Mouse (Mus musculus) adrenal gland, postnatal 36 days (tissue): Measurements from ENCODE around the gene Capn7. TPM values are rescaled to one million over a fixed set of nuclear protein-coding genes. Genes with fewer than 3 reads are reported as not detected.

Experiments used
- DNase-seq, 2 experiments: peaks; one replicate each; pipeline ENCODE4 v3.0.0; 2021; ENCODE audit warnings: mixed read lengths in 1 of 2
- total RNA-seq, 2 experiments: library from RNA; stranded (reverse); gene quantifications; 2 replicates each; pipeline ENCODE4 v1.2.3; 2021

The Capn7 gene
- total RNA-seq, 2 experiments from 2014 or later: 43.5 to 45.0 TPM

DNA sequence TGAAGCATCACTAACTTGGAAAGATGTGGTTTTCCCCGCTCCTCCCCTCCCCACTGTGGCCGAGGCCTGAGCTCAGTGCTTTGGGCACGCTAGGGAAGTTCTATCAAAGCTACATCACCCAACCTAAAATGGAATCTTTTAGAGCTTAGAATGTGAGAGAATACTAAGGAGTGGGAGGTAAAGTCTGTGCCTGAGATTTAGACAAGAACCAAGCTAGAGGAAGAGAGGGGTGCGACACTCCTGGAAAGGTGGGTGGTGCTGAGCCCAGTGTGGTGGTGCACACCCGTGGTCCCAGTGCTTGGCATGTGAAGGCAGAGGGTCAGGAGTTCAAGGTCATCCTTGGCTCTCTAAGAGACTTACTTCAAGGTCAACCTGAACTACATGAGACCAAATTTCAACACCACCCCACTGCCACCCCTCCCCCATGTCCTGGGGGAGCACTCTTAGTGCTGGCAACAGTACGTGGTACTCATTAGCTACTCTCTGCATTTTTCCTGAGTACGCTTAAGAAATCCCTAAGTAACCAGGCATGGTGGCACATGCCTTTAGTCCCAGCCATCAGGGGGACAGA lies 59.3 kb downstream of the Capn7 start:
- DNase-seq: peak in 1 of 2 experiments; percentile 58

DNA sequence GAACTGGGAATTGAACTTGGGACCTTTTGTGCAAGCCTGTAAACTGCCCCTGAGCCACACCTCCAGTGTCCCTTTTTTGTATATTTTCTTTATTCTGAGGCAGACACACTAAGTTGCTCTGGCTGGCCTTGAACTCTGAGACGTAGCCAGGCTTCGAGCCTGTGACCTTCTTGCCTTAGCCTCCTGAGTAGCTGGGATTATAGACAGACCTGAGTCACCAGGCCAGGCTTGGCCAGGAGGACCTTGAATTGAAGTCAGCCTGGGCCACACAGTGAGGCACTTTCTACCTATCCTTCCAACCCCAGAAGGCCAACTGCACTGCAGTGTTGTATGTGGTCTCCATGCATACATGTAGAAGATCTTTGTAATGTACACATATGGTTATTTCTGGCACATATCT lies 60.0 kb downstream of the Capn7 start:
- DNase-seq: peak; percentile 58 to 72

DNA sequence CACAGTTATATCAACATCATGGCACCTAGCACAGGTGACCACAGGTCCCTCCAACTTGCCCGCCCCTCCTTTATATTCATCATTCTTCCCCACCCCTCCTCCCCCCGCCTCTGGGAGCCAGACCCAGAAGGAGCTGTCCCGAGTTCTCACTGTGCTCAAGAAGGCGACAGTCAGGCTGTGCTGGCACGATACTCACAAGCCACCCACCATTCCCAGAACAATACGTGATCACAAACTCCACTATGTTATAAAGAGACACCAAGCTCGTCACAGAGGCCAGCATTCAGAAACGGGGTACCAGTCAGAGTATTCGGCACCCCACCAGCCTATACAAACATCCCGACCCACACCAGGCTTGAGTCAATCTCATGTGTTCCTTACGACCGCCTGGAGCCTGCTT lies 60.9 kb downstream of the Capn7 start:
- no peak for DNase-seq

DNA sequence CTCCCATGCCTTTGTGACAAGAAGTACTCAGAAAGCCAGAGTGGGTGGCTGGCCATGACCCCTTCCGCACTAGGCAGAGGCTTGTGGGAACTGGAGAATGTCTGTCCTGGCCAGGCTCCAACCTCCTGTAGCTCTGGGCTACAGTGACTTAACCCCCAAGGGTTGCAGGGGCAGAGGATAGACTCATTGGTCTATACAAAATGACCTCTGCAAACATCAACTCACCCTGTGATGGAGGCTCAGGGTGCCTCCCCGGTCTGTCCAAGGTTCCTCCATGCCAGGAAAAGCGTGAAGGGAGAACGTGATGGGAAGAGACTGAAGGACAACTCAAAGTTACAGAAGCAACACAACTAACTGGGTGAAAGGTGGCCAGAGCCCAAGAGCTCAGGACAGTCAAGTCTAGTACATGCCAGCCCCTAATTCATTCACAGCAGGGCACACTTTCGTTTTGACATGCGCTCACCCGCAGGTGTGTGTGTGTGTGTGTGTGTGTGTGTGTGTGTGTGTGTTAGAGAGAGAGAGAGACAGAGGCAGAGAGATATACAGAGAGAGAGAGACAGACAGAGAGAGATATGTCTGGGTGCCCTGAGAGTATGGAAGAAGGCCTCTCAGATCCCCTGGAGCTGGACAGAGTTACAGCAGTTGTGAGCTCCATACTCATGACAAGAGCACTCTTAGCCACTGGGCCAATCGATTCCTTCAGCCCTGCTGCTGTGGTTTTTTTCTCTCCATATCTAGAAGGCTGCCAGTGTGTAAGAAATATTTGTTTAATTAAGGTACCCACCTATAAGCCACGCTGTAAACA lies 61.6 kb downstream of the Capn7 start:
- DNase-seq: peak; percentile 81

DNA sequence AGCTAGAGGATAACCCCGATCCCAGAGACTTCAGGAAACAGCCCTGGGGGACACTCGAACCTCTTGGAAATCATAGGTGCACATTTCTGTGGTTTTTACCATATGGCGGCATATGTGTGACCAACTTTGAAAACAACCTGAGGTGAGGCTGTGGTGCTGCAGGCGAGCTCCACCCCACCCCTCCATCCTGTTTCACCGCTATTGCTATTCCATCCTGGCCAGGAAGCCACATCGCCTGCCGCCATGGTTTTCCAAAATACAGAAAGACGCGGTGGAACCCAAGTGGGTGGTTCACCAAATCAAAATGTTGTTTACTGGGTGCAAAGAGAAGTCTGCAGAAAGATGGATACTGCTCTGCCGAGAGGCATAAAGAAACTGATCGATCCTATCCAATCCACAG lies 62.4 kb downstream of the Capn7 start:
- DNase-seq: no peak

DNA sequence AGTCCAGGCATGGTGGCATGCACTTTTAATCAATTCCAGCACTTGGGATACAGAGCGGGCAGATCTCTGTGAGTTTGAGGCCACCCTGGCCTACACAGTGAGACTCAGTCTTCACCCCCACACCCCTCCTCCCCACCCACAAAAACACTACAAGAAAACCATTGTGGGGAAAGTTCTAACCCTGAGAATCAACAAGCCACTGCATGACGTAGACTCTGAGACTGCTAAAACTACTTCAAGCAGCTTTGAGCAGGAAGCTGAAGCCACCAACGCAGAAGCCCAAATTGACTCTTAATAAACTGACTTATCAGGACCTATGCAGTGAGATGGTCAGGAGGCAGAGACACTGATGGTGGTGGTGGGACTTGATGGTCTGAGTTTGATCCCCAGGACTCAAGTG lies 62.8 kb downstream of the Capn7 start:
- no peak for DNase-seq

DNA sequence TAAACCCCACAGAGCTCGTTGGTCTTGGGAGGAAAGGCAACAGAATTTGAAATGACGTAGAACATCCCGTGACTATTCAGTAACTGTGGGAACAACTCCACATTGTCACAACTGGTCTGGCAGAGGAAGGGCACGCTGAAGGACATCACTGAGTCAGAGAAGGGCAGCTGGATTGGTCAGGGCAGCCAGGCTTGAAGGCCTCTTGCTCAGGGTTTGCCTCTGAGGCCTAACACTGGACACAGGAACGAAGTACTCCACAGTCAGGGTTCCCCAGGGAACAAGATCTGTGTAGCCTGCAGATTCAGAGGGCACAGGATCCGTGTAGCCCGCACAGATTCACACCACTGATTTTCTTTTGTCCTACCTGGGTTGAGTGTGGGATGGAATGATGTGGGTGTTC lies 63.8 kb downstream of the Capn7 start:
- peak; percentile 79 to 84 for DNase-seq

DNA sequence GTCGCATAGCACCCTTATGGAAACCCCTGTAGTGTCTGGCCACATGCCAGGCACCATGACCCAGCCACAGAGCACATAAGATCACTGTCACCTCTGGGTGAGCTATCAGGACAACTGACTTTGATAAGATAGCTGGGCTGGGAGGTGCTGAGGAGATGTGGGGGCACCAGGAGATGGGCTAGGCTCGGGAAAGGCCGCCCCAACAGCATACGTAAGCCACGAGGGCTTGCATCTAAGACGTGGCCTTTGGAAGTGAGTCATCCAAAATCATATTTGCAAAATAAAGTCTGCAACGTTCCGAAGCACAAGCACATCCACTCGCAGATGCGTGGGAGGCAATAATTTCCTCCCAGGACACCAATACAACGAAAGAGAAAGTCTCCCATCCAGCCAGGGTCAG lies 64.5 kb downstream of the Capn7 start:
- DNase-seq: peak; percentile 61 to 65

DNA sequence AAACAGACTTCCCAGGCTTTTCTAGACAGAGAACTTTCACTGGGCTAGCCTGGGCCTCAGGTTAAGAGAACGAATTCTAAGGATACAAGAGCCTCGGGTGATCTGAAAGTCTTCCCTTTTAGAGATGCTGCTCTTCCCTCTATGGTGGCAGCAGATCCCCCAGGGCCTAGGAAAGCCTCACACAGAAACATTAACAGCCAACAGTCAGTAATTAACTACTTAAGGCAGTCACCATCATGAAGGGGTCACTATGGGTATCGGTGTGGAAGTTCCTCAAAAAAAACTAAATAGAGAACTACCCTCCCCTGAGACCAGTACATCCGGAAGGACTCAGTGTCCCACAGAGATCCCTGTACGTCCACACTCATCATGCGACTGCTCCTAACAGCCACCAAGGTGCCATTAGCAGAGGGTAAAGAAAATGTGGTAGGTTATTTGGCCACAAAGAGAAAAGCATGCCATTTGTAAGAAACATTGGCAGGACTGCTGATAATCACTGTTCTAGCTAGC lies 65.5 kb downstream of the Capn7 start:
- no peak for DNase-seq

DNA sequence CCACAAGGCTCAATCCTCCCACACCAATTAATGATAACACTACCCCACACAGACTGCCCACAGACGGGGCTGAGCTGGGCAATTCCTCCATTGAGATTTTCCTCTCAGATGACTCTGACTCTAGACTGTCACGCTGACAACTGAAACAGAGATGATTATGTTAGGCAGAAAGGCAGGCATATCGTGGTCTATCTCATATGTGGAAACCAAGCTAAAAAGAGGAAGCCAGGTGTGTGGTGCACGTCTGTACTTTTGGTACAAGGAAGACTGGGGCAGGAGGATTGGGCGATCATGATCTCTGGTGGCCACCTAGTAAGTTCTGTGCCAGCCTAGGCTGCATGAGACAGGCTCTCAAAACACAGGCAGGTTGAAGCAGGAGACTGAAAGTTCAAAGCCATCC lies 66.3 kb downstream of the Capn7 start:
- no peak for DNase-seq

DNA sequence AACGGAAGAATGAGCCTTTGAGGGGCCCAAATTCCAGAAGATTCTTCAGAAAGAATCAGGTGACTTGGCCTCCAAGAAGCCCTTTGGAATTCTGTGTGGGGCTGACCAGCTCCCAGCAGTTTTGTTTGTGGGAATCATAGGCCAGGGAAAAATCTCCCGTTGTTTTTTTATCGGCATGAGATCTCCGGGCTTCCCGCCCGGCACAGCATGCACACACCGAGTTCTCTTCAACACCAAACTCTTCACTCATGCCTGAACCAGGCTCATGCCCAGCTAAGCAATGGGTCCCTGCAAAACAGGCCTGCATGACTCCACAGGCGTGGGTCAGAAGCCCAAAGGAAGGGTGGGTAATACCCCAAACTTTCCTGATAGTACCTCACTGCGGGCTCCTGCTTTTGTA lies 67.1 kb downstream of the Capn7 start:
- DNase-seq: no peak

DNA sequence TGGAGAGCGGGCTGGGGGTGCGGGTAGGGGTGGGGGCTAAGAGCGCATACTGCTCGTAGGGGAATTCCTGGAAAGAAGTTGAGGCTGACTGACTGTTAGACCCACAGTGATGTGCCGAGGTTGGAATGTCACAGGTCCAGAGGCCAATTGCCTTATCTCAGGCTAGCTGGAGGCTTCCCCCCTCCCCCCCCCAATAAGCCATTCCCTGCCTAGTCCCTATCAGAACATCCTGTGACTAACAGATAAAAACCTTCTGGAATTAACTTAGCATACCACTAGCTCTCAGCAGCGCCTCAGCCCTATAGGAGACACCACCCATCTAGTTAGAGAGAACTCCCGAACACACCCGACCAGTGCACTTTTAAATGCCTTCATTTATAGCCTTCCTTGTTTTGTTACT lies 67.6 kb downstream of the Capn7 start:
- no peak for DNase-seq

DNA sequence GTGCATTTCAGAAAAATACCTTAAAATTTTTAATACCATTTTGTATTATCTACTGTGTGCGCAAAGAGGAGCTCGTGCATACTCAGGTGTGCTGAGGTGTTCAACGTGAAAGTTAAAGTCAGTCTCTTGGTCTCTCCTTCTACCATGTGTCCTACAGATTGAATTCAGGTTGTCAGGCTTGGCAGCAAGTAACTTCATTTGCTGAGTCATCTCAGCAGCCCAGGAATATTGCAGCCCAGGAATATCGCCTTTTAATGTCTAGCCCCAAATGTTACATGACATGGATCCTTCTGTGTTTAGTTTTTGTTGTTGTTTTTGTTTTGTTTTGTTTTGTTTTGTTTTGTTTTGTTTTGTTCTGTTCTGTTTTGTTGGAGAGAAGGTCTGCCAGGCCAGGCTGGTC lies 68.2 kb downstream of the Capn7 start:
- DNase-seq: no peak

DNA sequence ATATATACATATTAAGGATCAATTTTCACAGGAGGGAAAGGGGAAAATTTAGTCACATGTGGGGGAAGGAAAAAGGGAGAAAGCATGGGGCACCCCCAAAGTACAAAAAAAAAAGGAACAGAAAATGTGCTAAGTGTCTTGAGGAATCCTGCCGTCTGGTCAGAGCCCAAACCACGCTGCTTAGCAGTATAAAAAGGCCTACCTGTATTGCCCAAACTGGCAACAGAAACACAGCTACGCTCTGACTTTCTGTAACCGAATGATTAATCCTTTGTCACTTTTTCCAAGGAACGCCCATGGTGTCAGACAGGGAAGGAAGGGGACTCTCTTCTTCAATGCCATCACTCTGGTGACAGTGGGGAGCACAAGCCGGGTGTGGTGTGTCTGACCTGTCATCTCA lies 69.2 kb downstream of the Capn7 start:
- DNase-seq: no peak

DNA sequence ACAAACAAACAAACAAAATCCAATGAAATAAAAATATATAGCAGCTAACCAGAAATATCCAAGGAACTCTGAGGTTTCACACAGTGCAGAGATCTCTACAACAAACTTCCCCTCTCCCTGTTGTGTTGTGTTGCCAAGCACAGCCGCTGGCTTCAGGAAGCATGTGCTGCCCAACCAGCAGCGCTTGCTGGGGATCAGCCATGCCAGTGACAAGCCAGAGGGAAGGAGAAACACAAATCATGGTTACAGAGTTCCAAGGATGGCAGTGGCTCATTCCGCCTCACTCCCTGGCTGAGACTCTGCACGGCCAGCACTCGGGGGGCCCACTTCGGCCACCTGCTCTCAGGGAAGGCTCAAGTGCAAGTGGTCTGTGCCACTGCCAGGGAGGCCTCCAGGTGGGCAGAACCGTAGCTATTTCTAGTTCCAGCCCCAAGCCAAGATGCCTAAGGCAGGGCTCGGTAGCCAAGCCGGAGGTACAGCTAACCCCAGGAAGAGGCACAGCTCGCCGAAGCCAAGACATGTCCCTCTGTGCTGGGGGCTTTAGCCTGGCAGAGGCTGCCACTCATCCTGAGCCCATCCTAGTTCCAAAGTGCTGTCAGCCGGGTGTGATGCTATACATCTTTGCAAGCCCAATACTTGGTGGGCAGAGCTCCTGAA lies 69.8 kb downstream of the Capn7 start:
- DNase-seq: no peak

DNA sequence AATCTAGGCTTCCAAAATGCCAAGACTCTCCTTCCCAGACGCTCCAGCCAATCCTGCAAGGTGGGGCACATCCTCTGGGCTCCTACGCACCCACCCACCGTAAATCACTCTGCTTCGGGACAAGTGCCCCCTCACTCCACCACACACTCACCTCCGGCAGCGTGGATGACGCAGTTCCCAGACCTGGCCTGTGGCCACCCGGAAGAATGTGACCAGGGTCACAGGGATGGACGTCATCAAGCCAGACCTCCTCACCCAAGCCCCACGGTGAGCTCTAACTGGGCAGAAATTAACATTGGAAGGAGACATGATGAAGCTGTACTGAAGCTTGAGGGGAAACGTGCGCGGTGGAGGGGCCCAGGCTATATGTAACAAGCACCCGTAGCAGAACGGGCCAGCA lies 70.8 kb downstream of the Capn7 start:
- peak; percentile 80 to 87 for DNase-seq

DNA sequence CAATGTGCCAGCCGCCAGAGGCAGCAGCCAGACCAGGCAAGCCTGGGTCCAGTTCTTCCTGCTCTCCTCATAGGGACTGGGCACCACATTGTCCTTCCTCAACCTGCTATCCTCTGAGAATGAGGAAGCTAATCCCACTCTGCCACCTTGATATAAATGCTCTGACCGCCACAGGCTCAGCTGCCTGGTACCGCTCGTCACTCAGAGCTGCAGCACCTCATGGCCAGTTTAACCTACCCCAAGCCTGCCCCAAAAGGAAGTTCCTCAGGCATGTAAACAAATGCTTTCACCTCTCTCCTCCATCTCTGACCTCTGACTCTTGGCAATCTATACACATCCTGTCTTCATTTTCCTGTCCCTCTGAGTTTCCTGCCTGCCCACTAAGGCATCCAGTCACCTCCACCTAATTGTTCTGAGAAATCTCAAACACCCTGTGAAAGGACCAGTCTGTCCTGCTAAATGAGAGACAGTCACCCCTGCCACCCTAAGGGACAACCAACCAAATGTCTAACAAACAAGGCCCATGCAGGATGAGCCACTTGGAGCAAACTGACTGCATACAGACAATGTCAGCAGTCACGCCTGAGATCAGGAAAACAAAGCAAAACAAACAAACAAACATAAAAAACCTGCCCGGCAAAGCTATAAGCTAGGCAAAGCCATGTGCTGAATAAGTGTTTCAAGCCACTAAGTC lies 71.6 kb downstream of the Capn7 start:
- DNase-seq: no peak

DNA sequence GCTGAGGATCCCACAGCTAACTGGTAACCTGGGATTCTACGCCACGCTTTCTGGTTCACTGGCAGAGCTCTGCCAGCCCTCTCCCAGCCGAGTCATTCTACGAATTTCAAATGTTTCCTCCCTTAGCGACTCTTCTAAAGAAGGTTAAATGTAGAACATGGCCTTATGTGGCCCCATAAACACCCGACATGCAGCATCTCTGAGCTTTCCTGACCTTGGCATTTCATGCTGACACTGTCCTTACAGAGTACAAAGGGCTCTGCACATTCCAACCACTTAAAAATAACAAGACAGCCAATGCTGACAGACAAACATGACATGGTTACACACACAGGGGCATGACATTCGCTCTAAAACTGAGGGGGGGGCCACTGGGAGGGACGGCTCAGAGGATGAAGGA lies 72.2 kb downstream of the Capn7 start:
- DNase-seq: peak in 1 of 2 experiments; percentile 55

DNA sequence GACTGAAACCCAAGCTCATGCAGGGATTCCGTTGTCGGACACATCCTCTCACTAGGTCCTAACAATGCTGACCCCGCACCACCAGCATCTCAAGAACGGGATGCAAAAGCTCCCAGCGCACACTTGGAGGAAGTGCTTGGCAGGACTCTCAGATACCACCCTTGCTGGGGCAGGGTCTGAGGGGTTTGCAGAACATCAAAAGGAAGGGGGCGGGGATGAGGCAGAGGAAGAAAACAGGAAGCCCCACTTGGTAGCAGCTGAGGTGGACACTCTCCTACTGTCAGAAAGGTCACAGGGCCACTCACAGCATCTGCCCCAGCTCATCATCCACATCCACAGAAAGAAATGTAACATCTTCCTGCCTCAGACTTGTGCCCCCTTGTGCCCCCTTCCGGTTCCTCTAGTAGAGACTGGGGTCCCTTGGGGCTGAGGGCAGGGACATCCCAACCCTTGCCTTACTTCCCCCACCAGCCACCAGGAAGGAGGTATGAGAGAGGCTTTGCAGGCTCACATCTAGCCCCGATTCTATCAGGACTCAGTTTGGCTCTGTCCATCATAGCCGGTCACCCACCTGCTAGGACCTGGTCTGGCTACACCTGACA lies 73.8 kb downstream of the Capn7 start:
- DNase-seq: no peak

DNA sequence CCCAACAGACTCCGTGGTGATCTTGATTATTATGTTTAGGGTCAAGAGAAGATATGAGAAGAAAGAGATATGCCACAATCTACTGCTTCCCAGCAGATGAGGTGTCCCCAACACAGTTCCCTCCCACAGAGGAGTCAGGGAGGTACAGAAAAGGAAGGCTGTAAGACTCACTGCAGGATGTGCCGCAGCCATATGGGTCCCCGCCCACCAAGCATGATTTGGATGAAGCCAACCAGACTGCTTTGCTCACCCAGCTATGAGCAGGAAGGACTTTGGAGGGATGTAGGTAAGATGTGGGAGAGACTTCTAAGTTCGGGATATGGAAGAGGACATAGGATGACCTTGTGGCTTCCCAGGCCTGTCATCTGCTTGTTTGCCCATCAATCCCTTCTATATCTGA lies 74.3 kb downstream of the Capn7 start:
- no peak for DNase-seq

DNA sequence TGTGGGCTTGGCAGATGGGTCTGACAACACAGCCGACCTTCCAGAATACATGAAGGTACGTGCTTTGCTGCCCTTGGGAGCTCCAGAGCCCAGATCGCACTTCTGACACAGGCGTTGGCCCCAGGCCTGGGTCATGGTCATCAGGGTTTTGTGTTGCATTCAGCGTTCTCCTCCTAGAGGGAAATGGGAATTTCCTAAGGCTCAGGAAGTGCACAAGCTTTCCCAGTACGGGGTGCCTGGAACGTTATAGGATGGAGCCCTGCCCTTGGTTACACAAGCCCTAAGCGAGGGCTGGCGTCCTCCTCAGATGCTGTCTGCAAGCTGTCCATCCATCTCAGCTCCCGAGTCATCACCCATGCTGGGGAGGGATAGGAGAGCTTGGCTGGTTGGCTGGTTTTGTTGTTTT lies 76.2 kb downstream of the Capn7 start:
- DNase-seq: peak in 1 of 2 experiments; percentile 63

DNA sequence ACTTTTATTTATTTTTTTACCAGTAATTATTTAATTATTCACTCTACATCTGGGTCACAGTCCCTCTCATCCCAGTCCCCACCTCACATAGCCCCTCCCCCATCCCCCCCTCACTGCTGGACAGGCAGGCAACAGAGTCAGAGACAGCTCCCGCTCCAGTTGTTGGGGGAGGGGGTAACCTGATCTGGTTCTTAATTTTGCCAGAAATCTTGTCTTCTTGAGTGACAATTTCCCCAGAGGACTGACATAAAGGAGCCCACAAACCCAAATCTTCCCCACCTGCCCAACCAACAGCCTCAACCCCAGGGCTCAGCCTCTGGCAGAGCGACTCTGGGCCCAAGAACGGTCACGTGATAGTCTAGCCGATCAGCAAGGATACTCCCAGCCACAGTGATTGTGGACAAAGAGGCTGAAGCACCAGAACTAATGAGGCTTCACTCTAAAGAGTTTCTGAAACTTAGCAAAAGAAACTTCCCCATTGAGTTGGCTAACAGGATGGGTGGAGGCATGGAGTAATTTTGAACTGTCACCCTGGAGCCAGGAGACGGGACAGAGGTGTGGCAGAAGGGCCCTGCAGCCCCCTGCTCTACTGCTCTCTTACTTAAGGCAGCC lies 77.1 kb downstream of the Capn7 start:
- no peak for DNase-seq
